Mouse (Mus musculus): ENCODE results near the gene Lypd6b.

Gene Lypd6b

DNA sequence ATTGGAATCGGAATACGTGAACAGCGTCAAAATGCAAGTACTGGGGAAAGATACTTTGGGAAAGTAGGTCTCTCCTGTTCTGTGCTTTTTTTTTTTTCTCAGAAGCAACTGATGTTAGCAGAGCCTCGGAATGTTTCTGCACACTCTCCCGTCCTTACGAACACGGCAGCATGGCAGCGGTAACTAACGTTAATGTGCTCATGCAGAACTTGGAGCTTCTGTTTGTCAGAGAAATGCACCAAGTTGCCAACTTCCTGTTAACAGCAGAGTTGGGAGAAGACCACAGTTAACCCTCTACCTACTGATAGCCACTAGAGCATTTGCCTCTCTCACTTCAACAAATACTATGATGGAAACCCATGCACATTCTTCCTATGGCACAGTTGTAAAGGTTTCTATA lies 93.0 kb downstream of the Lypd6b start:
- DNase-seq = no peak

DNA sequence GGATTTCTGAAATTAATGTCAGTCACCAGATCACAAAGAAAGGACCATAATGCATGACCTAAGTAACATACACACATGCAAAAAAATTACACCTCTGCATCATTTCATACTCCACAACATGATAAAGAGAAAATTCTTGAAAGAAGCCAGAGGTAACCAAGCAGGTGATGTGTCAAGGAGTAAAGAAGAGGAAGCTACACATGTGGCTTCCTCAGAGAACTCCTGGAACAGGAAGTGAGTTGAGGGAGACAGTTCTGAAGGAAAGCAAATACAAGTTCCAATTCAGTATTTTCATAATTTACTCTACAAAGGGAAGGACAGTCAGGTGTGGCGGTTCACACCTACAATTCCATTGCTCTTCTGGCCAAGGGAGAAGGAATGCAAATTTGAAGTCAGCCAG lies 93.5 kb downstream of the Lypd6b start:
- no peak for DNase-seq

DNA sequence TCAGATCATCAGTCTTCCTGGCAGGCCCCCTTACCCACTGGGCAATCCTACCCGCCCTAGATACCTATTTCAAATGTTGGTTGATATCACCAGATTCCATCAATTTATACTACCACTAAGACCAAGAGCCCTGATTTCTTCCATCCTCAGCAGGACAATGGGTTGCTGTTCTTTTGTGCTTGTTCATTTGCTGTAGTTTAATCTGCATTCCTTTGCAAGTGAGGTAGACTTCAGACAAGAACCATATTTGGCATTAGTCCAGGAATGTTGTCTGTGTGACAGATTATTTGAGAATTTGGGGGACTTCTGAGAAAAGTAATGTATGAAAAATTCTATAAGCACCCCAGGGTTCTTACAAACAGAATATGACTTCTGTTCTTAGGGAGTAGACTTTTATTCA lies 95.0 kb downstream of the Lypd6b start:
- DNase-seq = no peak

GRCm38 (mm10) chr2:49883990-49884389 lies 96.5 kb downstream of the Lypd6b start:
- DNase-seq = no peak

- DNase-seq = no peak
Observed at GRCm38 (mm10) chr2:49886209-49886608, 98.7 kb downstream of the Lypd6b start.

- DNase-seq = no peak
Observed at GRCm38 (mm10) chr2:49888346-49888745, 100.9 kb downstream of the Lypd6b start.

DNA sequence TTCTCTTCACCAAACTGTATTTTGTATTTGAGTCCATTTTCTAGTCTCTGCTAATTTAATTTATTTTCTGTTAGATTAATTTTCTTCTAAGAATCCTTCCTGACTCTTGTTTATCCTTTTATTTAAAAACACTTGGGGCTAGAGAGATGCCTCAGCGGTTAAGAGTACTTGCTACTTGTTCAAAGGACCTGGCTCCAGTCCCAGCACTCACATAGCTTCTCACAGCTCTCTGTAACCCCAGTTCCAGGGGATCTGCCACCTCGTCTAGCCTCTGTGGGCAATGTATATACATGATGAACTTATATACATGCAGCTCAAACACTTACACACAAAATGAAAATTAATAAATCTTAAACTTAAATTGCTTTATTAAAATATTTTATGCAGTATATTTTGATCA lies 103.2 kb downstream of the Lypd6b start:
- no peak for DNase-seq

- no peak for DNase-seq
Observed at GRCm38 (mm10) chr2:49909838-49910407, 122.4 kb downstream of the Lypd6b start.

GRCm38 (mm10) chr2:49911296-49912034 lies 124.0 kb downstream of the Lypd6b start:
- DNase-seq = no peak

DNA sequence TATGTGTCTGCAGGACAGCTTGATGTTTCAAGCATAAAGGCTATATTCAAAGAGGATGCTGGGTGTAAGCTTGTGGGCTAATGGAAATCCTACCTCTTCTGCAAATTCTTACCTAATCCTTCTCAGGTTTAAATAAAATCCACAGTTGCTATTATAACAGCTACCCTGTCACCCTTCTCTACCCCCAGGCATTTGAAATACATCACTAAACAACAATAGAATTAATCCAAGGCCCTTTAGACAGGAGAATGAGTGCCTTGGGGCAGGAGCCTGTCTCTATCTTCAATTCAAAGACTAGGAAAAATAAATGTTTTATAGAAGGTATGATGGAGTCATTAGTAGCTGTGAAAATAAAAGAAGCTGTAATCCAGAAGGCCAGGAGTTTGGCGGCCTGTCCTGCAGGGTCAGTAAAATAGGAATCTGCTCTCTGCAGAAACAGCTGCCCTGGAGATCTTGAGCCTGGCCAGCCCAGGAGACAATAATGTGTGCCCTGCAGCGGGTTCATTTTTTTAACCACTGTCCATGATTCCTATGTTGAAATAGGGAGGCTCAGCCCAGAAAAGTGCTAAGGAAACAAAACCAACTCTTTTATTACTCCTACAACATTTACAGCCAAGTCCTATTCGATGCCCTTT lies 124.9 kb downstream of the Lypd6b start:
- no peak for DNase-seq

DNA sequence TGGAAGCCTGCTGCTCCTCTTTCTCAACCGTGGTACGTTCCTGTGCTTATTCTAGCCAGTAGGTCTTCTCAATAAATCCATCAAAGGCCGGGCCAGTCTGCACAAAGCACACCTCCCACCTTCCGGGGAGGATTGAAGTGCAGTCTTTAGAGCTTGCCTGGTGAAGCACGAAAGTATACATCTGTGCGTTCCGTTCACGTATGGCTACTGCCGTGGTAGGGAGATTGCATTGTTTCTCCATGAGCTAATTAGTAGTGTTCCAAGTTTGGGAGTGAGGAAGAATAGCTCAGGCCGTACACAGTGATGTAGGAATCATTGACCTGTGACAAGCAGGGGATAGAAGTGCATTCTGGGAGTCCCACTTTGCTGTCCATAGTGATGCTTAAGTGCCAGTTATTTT lies 130.0 kb downstream of the Lypd6b start:
- no peak for DNase-seq

DNA sequence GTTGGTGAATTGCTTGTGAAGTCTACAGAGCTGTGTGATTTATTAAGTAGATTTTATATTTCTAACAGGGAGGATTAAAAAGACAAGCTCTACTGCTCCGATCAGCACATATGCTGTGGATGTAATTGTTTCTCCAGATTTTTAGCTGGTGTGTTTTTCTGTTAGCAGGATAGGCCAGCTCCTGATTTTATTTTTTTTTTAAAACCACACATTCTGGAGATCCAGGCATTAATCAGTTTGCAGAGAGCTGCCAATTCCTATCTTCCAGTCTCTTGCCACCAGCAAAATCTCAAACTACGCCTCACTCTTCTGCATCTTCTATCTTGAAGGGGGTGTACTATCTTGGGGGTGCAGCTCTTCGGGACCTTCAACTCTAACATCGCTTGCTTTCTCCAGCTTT lies 130.6 kb downstream of the Lypd6b start:
- no peak for DNase-seq

GRCm38 (mm10) chr2:49918692-49919091 lies 131.2 kb downstream of the Lypd6b start:
- no peak for DNase-seq

DNA sequence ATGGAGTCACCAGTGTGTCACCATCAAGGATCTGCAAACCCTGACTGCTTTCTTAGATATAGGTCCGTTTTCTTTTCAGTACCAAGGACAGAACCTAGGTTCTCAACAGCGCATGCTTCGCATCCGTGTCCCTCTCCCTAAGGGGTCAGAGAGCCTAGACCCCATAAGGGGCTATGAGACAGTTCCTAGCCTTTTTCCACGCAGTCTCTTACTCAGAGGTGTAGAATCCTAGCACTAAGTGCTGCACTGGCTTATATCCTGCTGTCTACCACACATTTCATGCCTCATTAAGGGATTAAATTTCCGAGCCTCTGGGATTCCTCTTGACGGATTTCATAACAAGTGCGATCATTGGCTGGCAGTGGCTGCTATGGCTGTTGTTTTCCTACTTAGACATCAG lies 134.5 kb downstream of the Lypd6b start:
- no peak for DNase-seq

DNA sequence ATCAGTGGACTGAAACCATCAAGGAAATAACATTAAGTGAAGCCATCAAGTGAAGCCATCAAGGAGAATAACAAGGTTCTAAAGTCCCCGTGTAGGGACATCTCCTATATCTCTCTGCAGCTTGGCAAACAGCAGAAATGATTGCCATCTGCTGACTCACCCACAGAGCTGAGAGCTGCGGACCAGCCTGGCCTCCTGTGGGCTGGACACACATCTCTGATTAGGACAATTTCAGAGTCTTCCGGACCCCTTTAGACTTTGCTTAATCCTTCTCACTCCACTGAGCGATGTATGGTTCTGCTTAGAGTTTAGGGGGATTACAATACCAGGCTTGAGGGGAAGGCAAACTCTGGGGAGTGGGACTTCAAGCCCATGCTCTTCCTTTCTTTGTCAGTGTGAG lies 135.3 kb downstream of the Lypd6b start:
- no peak for DNase-seq

DNA sequence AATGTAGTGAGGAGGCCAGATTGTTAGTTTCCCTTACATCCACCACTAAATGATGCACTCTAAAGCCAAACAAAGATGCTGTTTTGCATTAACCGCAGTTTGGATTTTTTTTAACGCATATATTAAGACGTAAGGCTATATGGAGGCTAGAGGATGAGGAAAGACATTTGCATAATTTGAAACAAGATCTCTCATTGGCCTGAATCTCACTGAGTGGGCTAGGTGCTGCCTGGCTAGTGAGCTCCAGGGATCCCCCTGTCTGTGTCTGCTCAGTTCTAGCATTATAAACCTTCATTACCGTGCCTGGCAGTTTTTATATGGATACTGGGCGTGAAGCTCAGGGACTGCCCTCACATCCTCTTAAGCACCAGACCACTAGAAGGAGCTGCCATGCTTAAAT lies 138.7 kb downstream of the Lypd6b start:
- DNase-seq = no peak

DNA sequence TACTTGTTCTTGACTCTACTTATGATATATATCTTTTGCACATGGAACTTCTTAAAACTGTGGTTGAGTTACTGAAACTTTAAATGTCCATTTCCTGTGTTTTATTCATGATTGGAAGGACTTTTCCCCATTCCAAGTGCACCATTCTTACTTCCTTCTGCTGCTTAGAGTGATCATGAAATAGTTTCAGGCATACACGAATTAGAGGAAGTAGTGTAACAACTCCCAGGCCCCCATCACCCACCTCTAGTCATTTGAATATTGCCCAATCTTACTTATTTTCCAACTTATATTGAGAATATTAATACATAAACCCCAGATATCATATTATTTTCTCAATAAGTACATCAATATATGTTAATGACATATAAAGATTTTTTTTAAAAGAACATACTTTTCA lies 139.9 kb downstream of the Lypd6b start:
- DNase-seq = no peak

GRCm38 (mm10) chr2:49929931-49930330 lies 142.4 kb downstream of the Lypd6b start:
- DNase-seq = no peak

GRCm38 (mm10) chr2:49937621-49938020 lies 150.1 kb downstream of the Lypd6b start:
- no peak for DNase-seq

- no peak for DNase-seq
Observed at GRCm38 (mm10) chr2:49938246-49938645, 150.8 kb downstream of the Lypd6b start.

DNA sequence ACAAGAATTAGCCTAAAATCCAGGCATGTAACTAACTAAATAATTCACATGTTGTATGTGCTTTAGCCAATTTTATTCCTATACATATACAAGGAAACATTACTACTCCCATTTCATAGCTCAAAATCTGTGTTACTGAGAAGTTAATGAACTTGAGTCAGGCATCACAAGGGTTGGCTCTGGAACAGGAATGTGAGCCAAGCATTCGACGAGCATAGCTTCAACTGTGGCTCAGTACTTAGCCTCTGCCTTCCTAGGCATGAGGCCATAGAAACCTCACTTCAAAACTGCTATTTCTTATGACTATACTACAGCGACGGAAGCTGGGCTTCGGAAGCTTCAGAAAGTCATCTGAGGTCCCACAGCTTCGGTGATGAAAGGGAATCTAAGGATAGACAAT lies 152.9 kb downstream of the Lypd6b start:
- no peak for DNase-seq

DNA sequence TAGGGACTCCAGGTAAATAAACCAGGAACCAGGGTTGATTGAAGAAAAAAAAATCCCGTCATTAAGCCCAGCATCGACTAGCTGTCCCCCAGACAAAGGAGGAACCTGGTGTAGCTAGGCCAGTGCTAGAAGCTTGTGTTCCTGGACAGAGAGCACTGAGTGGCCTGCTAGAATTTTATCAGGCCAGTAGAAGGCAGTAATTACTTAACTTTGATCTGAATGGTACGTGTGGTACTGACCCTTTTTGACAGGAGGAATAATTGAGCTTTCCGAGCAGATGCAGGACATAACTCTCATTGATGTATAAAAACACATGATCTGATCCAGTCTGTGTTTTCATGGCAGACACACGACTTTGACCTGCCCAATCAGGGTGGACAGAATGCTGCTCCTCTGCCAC lies 154.6 kb downstream of the Lypd6b start:
- DNase-seq = no peak

DNA sequence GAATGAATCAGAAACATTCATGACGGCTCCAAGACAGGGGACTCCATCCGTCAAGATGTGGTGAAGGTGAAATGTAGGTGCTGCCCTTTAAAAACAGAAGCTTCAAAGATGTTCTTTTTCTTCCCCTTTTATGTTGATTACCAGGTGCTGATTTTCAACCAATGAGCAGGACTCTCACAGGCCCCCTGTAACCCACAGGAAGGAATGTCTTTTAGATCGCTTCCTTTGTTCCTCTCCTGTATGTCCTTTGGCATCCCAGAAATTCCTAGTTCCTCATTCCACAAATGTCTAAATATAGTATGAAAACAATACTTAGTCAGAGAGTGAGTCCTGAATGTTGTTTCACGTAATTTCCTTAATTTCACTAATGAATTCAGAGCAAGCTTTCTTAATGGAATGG lies 164.2 kb downstream of the Lypd6b start:
- no peak for DNase-seq

DNA sequence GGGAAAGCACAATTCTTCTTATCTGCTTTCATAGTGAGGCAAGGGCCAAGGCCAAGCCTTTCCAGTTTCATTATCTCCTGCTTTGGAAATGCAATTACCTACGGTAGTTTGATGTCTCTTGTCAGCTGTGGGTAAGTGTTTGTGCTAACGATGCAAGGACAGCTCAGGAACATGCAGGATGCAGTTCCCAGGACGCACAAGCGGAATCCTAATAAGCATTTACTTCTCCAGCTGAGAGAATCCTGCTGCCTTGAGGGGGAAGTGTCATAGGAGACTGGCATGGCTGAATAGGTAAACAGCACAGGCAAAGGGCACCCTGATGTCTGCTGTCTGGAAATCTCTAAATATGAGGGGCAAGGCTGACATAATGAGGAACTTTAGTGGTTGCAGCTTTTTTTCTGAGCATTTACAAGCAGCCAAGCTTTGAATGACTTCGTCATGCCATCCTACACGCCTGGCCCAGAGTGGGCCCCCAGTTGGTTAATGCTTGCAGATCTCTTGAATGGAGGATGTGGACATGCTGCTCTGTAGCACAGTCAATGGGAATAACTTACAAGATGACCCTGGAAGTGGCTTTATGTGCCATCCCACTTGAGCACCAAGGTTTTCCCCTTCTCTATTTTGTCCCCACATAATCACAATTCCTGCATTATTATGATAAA lies 165.3 kb downstream of the Lypd6b start:
- no peak for DNase-seq
